ENCODE assay signal across 21 mouse cellular contexts in the genomic region with DNA sequence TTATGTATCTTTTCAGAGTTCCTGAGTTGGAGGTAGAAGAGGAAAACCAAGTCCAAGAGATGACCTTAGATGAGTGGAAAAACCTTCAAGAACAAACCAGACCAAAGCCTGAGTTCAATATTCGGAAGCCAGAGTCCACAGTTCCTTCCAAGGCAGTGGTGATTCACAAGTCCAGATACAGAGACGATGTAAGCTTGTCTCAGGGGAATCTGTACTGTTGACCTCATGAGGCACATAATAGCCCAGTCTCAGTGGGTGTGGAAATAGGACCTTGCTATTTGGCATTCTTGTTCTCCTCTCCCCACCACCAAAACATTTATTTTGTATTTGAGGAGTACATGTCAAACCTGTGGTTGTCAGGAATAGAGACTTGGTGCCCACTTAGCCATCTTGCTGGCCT.
"Had no signal": no experiment of that assay in that cellular context is flagged by ENCODE, and none has a peak within 500 bp of the region (broad histone marks: within the 10 kb centered on the region; RNA-seq: fewer than 3 reads in every experiment).

No protein-coding gene starts in this region.

- DNase-seq: kidney, adult 18-20 months; kidney, adult 9 months; kidney, postnatal 25 days; layer of hippocampus, postnatal 36 days; lung, adult 18-20 months; lung, postnatal 10 days; lung, postnatal 36 days; spleen, adult 18-20 months; thymus, postnatal 25 days had no signal

- H3K4me2 ChIP-seq: liver, embryonic 11.5 days; liver, embryonic 15.5 days; lung, embryonic 15.5 days; midbrain, embryonic 13.5 days; neural tube, embryonic 13.5 days; stomach, embryonic 15.5 days had no signal

- H3K4me1 ChIP-seq: neural tube, embryonic 13.5 days; stomach, embryonic 15.5 days had no signal

- H3K36me3 ChIP-seq: liver, embryonic 15.5 days had no signal

- H3K4me3 ChIP-seq: left cerebral cortex, adult 2 months; liver, embryonic 15.5 days; lung, embryonic 15.5 days; megakaryocyte, embryonic 14.5 days; midbrain, embryonic 10.5 days; midbrain, embryonic 13.5 days; myocyte; neural tube, embryonic 13.5 days; stomach, embryonic 15.5 days had no signal

- H3K27ac ChIP-seq: kidney, postnatal 0 days; left cerebral cortex, adult 2 months; lung, embryonic 15.5 days; midbrain, embryonic 10.5 days; midbrain, embryonic 13.5 days; neural tube, embryonic 13.5 days; stomach, embryonic 15.5 days had no signal

- H3K27me3 ChIP-seq: liver, embryonic 15.5 days; lung, embryonic 15.5 days; megakaryocyte, embryonic 14.5 days; midbrain, embryonic 13.5 days; neural tube, embryonic 13.5 days; stomach, embryonic 15.5 days had no signal

- H3K9me3 ChIP-seq: liver, embryonic 15.5 days; lung, embryonic 15.5 days; megakaryocyte, embryonic 14.5 days; midbrain, embryonic 10.5 days; midbrain, embryonic 13.5 days; neural tube, embryonic 13.5 days; stomach, embryonic 15.5 days had no signal

- H3K9ac ChIP-seq: liver, embryonic 15.5 days; lung, embryonic 15.5 days; midbrain, embryonic 13.5 days; neural tube, embryonic 13.5 days; stomach, embryonic 15.5 days had no signal

- ATAC-seq: midbrain, embryonic 13.5 days; midbrain, embryonic 16.5 days had no signal
